Mouse (Mus musculus) forebrain, embryonic 14.5 days (tissue): ENCODE measurements around the gene Fcgr1. TPM values are rescaled to one million over a fixed set of nuclear protein-coding genes. Genes with fewer than 3 reads are reported as not detected.

Experiments used
- ATAC-seq: fragments of 200-750 bp; cut with Nextera tagmentation; 2 replicates; pipeline ENCODE4 v1.8.0; 2017; ENCODE audit warnings: mild to moderate bottlenecking, moderate library complexity
- DNase-seq: peaks from one replicate; pipeline ENCODE4 v3.0.0-alpha.2; 2015; ENCODE audit warnings: low spot score
- H3K27ac ChIP-seq: fragments of 300-500 bp; sonication (generic); 2 replicates; pipeline ENCODE4 v1.5.1; 2014; ENCODE audit warnings: low read depth, mild to moderate bottlenecking, control low read depth, low read length, moderate library complexity
- H3K27me3 ChIP-seq: fragments of 300-500 bp; sonication (generic); replicated peaks from 2 replicates; pipeline ENCODE4 v1.6.1; 2014; ENCODE audit warnings: low read length, control low read depth, mixed read lengths; ENCODE audit not compliant: control insufficient read depth, insufficient read depth
- H3K36me3 ChIP-seq: fragments of 300-500 bp; sonication (generic); 2 replicates; pipeline ENCODE4 v1.6.1; 2014; ENCODE audit warnings: low read length, control low read depth; ENCODE audit not compliant: control insufficient read depth, insufficient read depth
- H3K4me1 ChIP-seq: fragments of 300-500 bp; sonication (generic); 2 replicates; pipeline ENCODE4 v1.6.1; 2014; ENCODE audit warnings: antibody characterized with exemption, low read length, control low read depth; ENCODE audit not compliant: control insufficient read depth, insufficient read depth
- H3K4me2 ChIP-seq: fragments of 300-500 bp; sonication (generic); 2 replicates; pipeline ENCODE4 v1.6.1; 2014; ENCODE audit warnings: mild to moderate bottlenecking, control low read depth, low read length
- H3K4me3 ChIP-seq: fragments of 300-500 bp; sonication (generic); 2 replicates; pipeline ENCODE4 v1.5.1; 2014; ENCODE audit warnings: low read depth, low read length, control low read depth
- H3K9ac ChIP-seq: fragments of 300-500 bp; sonication (generic); 2 replicates; pipeline ENCODE4 v1.6.1; 2014; ENCODE audit warnings: mild to moderate bottlenecking, low read length, control low read depth, moderate library complexity
- H3K9me3 ChIP-seq: fragments of 300-500 bp; sonication (generic); replicated peaks from 2 replicates; pipeline ENCODE4 v1.6.1; 2016; ENCODE audit warnings: low read length, control low read depth, mixed read lengths; ENCODE audit not compliant: control insufficient read depth
- WGBS: fragments of 180-500 bp; shearing (Covaris S2); extraction: QIAGEN DNeasy Blood & Tissue Kit; methylation state at CpG from one replicate; pipeline ENCODE4 v1.1.7; 2014; 5-methylcytosine and 5-hydroxymethylcytosine counted together
- microRNA-seq: library from miRNA; unstranded; fragments of <30 nt; microRNA quantifications from one replicate; pipeline ENCODE4, GENCODE M21; 2016
- polyA plus RNA-seq: library from polyadenylated mRNA; unstranded; fragments of >200 nt; fragmentation: Nextera tagmentation; extraction: Ambion mirVana; gene quantifications from 2 replicates; pipeline ENCODE4 v1.2.1, GENCODE M21; 2014

The Fcgr1 gene
- polyA plus RNA-seq, 1 experiment from 2014 or later: 1.6 TPM

DNA sequence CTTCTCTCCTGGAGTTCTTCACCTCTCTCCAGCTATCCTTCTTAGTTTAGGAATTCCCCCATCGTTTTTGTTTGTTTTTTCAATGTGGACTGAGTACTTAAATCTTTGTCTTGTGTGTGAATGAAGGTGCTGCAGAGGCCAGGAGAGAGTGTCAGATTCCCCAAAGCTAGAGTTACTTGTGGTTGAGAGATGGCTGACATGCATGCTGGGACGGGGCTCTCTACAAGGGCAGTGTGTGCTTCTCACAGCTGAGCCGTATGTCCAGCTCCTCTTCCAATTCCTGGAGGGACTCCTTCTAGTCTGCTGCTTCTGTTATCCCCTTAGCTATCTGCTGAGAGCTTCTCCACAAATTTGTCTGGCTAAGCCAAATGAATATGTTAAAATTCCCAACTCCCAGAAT lies 57.9 kb downstream of the Fcgr1 start:
- peaks cover 15% of the 10 kb centered on the region; the same call in 1 of the 2 replicates for H3K4me1 ChIP-seq
- H3K9ac ChIP-seq: no peak overlapping the region
- no peak overlapping the region for H3K4me2 ChIP-seq
- WGBS: 74% methylated on average over 3 of the region's 3 CpGs
- H3K4me3 ChIP-seq: no peak overlapping the region
- H3K27me3 ChIP-seq: no peaks in the 10 kb centered on the region
- no peak overlapping the region for H3K27ac ChIP-seq
- DNase-seq (no peak), ATAC-seq (no peak)
- H3K36me3 ChIP-seq: no peaks in the 10 kb centered on the region
- H3K9me3 ChIP-seq: no peaks in the 10 kb centered on the region

DNA sequence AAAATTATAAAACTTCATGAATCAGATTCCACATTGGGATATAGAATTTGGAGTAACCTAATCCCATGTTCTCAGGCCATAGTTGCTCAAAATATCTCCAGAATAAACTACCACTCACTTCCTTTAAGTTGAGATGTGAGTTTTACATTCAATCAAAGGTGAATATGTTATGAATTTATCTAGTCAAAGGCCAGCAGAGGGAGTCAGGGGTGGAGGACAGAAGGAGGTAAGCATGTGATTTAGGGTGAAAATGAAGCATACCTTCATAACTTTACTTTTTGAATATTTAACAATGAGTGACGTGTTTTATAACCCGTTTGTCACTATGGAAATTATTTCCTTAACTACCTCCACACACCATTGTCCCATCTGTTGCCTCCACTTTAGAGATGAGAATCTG lies 58.9 kb downstream of the Fcgr1 start:
- 91% methylated on average over 2 of the region's 2 CpGs for WGBS
- H3K9me3 ChIP-seq: no peaks in the 10 kb centered on the region

More for the DNA sequence above, 58.9 kb downstream of the Fcgr1 start:
- Histone ChIP-seq H3K27me3 (no peaks in the 10 kb centered on the region), H3K9ac (no peak overlapping the region), H3K4me3 (no peak overlapping the region), H3K4me2 (no peak overlapping the region), H3K27ac (no peak overlapping the region), H3K36me3 (no peaks in the 10 kb centered on the region), H3K4me1 (peaks cover 13% of the 10 kb centered on the region; the same call in 1 of the 2 replicates)
- DNase-seq (no peak), ATAC-seq (no peak)

Small RNA genes lying within 50 kb of the gene (microRNA-seq; reads per million reads assigned to microRNA genes)
- gene Gm47311 (not detected), gene Gm47313 (not detected)

Other genes with a start within 250 kb of the Fcgr1 start
- gene Vps45, start 235.5 kb downstream of the Fcgr1 start, polyA plus RNA-seq: 48.3 and 54.8 TPM in 2 replicates
- 4.0 and 4.4 TPM in 2 replicates for gene Otud7b, start 189.4 kb downstream of the Fcgr1 start, polyA plus RNA-seq
- 7.0 and 7.9 TPM in 2 replicates for gene Mtmr11, start 132.0 kb downstream of the Fcgr1 start, polyA plus RNA-seq
- 169 and 170 TPM in 2 replicates for gene Sf3b4, start 121.6 kb downstream of the Fcgr1 start, polyA plus RNA-seq
- 44.4 and 56.2 TPM in 2 replicates for gene Sv2a, start 112.8 kb downstream of the Fcgr1 start, polyA plus RNA-seq
- 80.7 and 96.3 TPM in 2 replicates for gene Bola1, start 74.3 kb downstream of the Fcgr1 start, polyA plus RNA-seq
- 1.7 TPM in 1 of 2 replicates, not detected in the other for gene Hist2h2ab, start 74.1 kb downstream of the Fcgr1 start, polyA plus RNA-seq
- 3.4 and 7.5 TPM in 2 replicates for gene Hist2h2ac, start 73.1 kb downstream of the Fcgr1 start, polyA plus RNA-seq
- 11.8 and 12.5 TPM in 2 replicates for gene Hist2h2be, start 72.8 kb downstream of the Fcgr1 start, polyA plus RNA-seq
- 5.2 and 9.1 TPM in 2 replicates for gene Hist2h3c2, start 54.8 kb downstream of the Fcgr1 start, polyA plus RNA-seq
- gene Hist2h2aa2, start 53.7 kb downstream of the Fcgr1 start, polyA plus RNA-seq: 58.1 and 74.2 TPM in 2 replicates
- gene Hist2h2aa1, start 48.5 kb downstream of the Fcgr1 start, polyA plus RNA-seq: 23.1 and 35.7 TPM in 2 replicates
- gene Hist2h3c1, start 47.3 kb downstream of the Fcgr1 start, polyA plus RNA-seq: 0.85 TPM in 1 of 2 replicates, not detected in the other
- gene Hist2h4, start 30.7 kb downstream of the Fcgr1 start, polyA plus RNA-seq: 3.8 and 8.1 TPM in 2 replicates
- gene Hist2h3b, start 25.3 kb downstream of the Fcgr1 start, polyA plus RNA-seq: 42.3 and 52.1 TPM in 2 replicates
- gene Hist2h2bb, start 24.2 kb downstream of the Fcgr1 start, polyA plus RNA-seq: 10.8 and 17.6 TPM in 2 replicates
- not detected in 2 replicates for gene BC107364, start 158.3 kb upstream of the Fcgr1 start, polyA plus RNA-seq
- gene Hfe2, start 231.2 kb upstream of the Fcgr1 start, polyA plus RNA-seq: 0.41 and 0.52 TPM in 2 replicates